In genomic region chr6:125071170-125071895, GRCm38 (mm10) we compare ENCODE assay signal across 8 mouse cellular contexts. TPM values are rescaled to one million over a fixed set of nuclear protein-coding genes. Genes with fewer than 3 reads are reported as not detected.
DNase-seq lines count a peak whose midpoint lies in the region; ATAC-seq and TF ChIP-seq lines count a peak whose summit lies in the region.

No protein-coding gene starts in this region.

- H3K27me3 ChIP-seq in cerebellum, adult 2 months (ENCODE audit: control insufficient read depth, insufficient read depth, low read length) = no peaks in the 10 kb centered on the region

- ATAC-seq in hematopoietic stem cell, adult 5-6 weeks (replicated peaks in 1 of 2; ENCODE audit: insufficient read depth in 1 of 2, low FRiP score in 2 of 2, low TSS enrichment in 1 of 2, low read depth in 1 of 2, poor library complexity in 2 of 2, severe bottlenecking in 2 of 2) = peak; percentile 80 to 92

- peak overlapping the region; percentile 77 for H3K27ac ChIP-seq in cerebellum, adult 2 months (ENCODE audit: insufficient read depth, low read length)

- no peak for DNase-seq in cerebellum, adult 2 months
- DNase-seq in cerebellum, adult 8-10 months = no peak
- peak; percentile 67 for DNase-seq in R1 (ENCODE audit: low read depth, low spot score)
- peak; percentile 48 for DNase-seq in lung, postnatal 36 days
- DNase-seq in spleen, postnatal 4 days (ENCODE audit: low spot score in 2 of 2) = peak; percentile 71 to 82
- no peak for DNase-seq in ovary, postnatal 10 days (ENCODE audit: low spot score)
- no peak for DNase-seq in kidney, adult 8-10 months

- WGBS in cerebellum, adult 2 months = 63% methylated on average over 18 of the region's 18 CpGs

- no peak overlapping the region for H3K4me3 ChIP-seq in cerebellum, adult 2 months (replicated peaks; ENCODE audit: insufficient read depth, low read depth, low read length)

- no peak for TF ChIP-seq POLR2A in cerebellum, adult 2 months (IDR thresholded peaks at IDR 0.05; ENCODE audit: borderline replicate concordance, insufficient read depth, low read length)

- peaks cover 13% of the 10 kb centered on the region; the same call in 1 of the 2 replicates for H3K4me1 ChIP-seq in cerebellum, adult 2 months (ENCODE audit: control insufficient read depth, insufficient read depth, low read length)

- TF ChIP-seq CTCF in cerebellum, adult 2 months (IDR thresholded peaks at IDR 0.05; ENCODE audit: borderline replicate concordance, insufficient read depth, low read depth, low read length) = no peak

RNA-seq across cellular contexts. Expression of gene Lpar5, which starts 3.6 kb away (rescaled TPM):
- 0.57 and 0.84 TPM in 2 replicates for polyA plus RNA-seq in cerebellum, adult 2 months (2012; rRNA removed)
- 8.0 and 8.8 TPM in 2 replicates for total RNA-seq in hematopoietic stem cell, adult 5-6 weeks (2017)

RNA-seq across cellular contexts. Expression of gene Acrbp, which starts 21.8 kb away (rescaled TPM):
- polyA plus RNA-seq in cerebellum, adult 2 months (2012; rRNA removed) = 23.7 and 24.8 TPM in 2 replicates
- total RNA-seq in hematopoietic stem cell, adult 5-6 weeks (2017) = 7.6 and 7.8 TPM in 2 replicates

RNA-seq across cellular contexts. Expression of gene Chd4, which starts 24.4 kb away (rescaled TPM):
- 110 and 112 TPM in 2 replicates for polyA plus RNA-seq in cerebellum, adult 2 months (2012; rRNA removed)
- total RNA-seq in hematopoietic stem cell, adult 5-6 weeks (2017) = 499 and 599 TPM in 2 replicates

RNA-seq across cellular contexts. Expression of gene Ing4, which starts 31.8 kb away (rescaled TPM):
- 75.7 and 80.2 TPM in 2 replicates for polyA plus RNA-seq in cerebellum, adult 2 months (2012; rRNA removed)
- total RNA-seq in hematopoietic stem cell, adult 5-6 weeks (2017) = 92.9 and 101 TPM in 2 replicates

Comparison
In these comparisons a context has a peak if more than half of its experiments do, and no peak if none do; other contexts are left out.
1. DNase-seq: peak in R1 (single experiment), lung, postnatal 36 days (single experiment) and spleen, postnatal 4 days (2 of 2); none in cerebellum, adult 2 months (0 of 2), cerebellum, adult 8-10 months (single experiment), ovary, postnatal 10 days (single experiment) and kidney, adult 8-10 months (0 of 2).